Mouse (Mus musculus) megakaryocyte, embryonic 14.5 days (primary cell): ENCODE data around the gene A630023A22Rik.

Experiments used
- FLI1 ChIP-seq: IDR thresholded peaks from 2 replicates; pipeline ENCODE4 v1.6.1; 2012; ENCODE audit warnings: low read length, inconsistent platforms, mixed read lengths
- GATA1 ChIP-seq: IDR thresholded peaks from 3 replicates; pipeline ENCODE4 v1.6.1; 2012; ENCODE audit warnings: mixed read lengths, low read length, inconsistent platforms, borderline replicate concordance

DNA sequence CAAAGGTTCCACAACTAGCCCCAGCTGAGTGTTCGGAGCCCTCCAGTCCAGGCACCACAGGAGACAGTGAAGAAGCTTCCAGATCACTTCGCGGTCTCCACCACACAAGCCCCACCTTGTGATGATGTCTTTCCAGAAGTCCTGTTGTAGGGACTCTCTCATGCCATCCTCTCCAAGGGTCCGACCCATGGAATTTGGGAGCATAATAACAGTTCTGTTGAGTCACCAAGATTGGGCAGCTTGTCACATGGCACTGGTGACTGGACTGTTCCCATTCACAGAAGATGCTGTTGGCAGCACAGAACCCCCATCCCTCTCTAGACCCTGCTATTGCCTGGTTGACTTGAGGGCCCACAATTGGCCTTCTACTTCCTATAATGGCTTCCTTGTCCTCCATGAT is 86.2 kb downstream of the A630023A22Rik start, which contains the start of gene Gm5460:
- TF ChIP-seq FLI1 (no peak), GATA1 (no peak)
